Mouse (Mus musculus) small intestine, adult 2 months (tissue): ENCODE measurements at regions not wholly inside any gene's neighbourhood (a gene's known extent, or its start where the extent isn't known, plus 50 kb on each side); places are given as distances from the start of the nearest gene placed in this dataset.

ENCODE experiments used
- CTCF ChIP-seq: fragments of 200-500 bp; IDR thresholded peaks from 2 replicates; pipeline ENCODE4 v1.5.1; 2012; ENCODE audit warnings: low read depth, mild to moderate bottlenecking, control low read depth, inconsistent platforms, low read length, moderate library complexity, mixed read lengths; ENCODE audit not compliant: insufficient replicate concordance, insufficient read length; ENCODE audit errors: extremely low read depth
- POLR2A ChIP-seq: fragments of 200-500 bp; IDR thresholded peaks from 2 replicates; pipeline ENCODE4 v1.6.1; 2012; ENCODE audit warnings: low read depth, mild to moderate bottlenecking, control low read depth, inconsistent platforms, low read length, moderate library complexity

- TF ChIP-seq CTCF (no peak), POLR2A (no peak)
These were observed 168.7 kb upstream of the Stt3b start for GRCm38 (mm10) chr9:115478946-115479345.
